Mouse (Mus musculus) neural tube, embryonic 14.5 days (tissue): Measurements from ENCODE around the gene Plpp2. TPM values are rescaled to one million over a fixed set of nuclear protein-coding genes. Genes with fewer than 3 reads are reported as not detected.

Experiments used
- ATAC-seq: fragments of 200-750 bp; cut with Nextera tagmentation; 2 replicates; pipeline ENCODE4 v1.8.0; 2017; ENCODE audit warnings: low read depth, mild to moderate bottlenecking, moderate TSS enrichment, moderate library complexity
- H3K27ac ChIP-seq: fragments of 300-500 bp; sonication (generic); 2 replicates; pipeline ENCODE4 v1.5.1; 2014; ENCODE audit warnings: low read depth, mild to moderate bottlenecking, control low read depth, low read length, moderate library complexity, mixed read lengths
- H3K27me3 ChIP-seq: fragments of 300-500 bp; sonication (generic); 2 replicates; pipeline ENCODE4 v1.6.1; 2014; ENCODE audit warnings: low read length; ENCODE audit not compliant: control insufficient read depth, insufficient read depth
- H3K36me3 ChIP-seq: fragments of 300-500 bp; sonication (generic); 2 replicates; pipeline ENCODE4 v1.6.1; 2014; ENCODE audit warnings: low read length, mixed read lengths; ENCODE audit not compliant: control insufficient read depth, insufficient read depth
- H3K4me1 ChIP-seq: fragments of 300-500 bp; sonication (generic); 2 replicates; pipeline ENCODE4 v1.6.1; 2014; ENCODE audit warnings: low read length; ENCODE audit not compliant: control insufficient read depth, insufficient read depth
- H3K4me2 ChIP-seq: fragments of 300-500 bp; sonication (generic); 2 replicates; pipeline ENCODE4 v1.6.1; 2014; ENCODE audit warnings: mild to moderate bottlenecking, low read depth, low read length, control low read depth
- H3K4me3 ChIP-seq: fragments of 300-500 bp; sonication (generic); 2 replicates; pipeline ENCODE4 v1.5.1; 2014; ENCODE audit warnings: low read depth, low read length, control low read depth, mixed read lengths
- H3K9ac ChIP-seq: fragments of 300-500 bp; sonication (generic); replicated peaks from 2 replicates; pipeline ENCODE4 v1.6.1; 2014; ENCODE audit warnings: low read depth, mild to moderate bottlenecking, control low read depth, low read length, mixed read lengths
- H3K9me3 ChIP-seq: fragments of 300-500 bp; sonication (generic); 2 replicates; pipeline ENCODE4 v1.6.1; 2016; ENCODE audit warnings: low read length; ENCODE audit not compliant: control insufficient read depth
- WGBS: fragments of 180-500 bp; shearing (Covaris S2); extraction: QIAGEN DNeasy Blood & Tissue Kit; methylation state at CpG from one replicate; pipeline ENCODE4 v1.1.7; 2014; 5-methylcytosine and 5-hydroxymethylcytosine counted together
- polyA plus RNA-seq: library from polyadenylated mRNA; unstranded; fragments of >200 nt; fragmentation: Nextera tagmentation; extraction: Ambion mirVana; gene quantifications from 2 replicates; pipeline ENCODE4 v1.2.1, GENCODE M21; 2014

Gene Plpp2
- polyA plus RNA-seq, 1 experiment from 2014 or later = 22.6 TPM

DNA sequence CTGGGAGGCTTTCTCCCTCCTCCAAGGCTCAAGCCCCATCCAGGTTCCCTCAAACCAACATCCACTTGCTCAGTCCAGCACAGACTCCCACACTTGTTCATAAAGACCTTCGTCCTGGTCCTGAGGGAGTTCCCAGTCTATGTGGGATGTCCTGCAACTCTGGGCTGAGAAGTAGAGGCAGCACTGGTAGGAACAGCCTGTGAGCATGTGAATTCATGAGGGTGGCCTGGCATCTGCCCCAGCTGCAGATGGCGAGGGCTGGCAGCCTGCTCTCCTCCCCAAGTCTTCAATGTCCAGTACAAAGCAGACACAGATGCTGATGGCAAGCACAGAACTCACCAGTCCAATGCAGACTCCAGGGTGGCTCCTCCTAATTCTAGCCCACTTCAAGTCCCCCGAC is 4.7 kb upstream of the Plpp2 start:
- no peak overlapping the region for H3K9ac ChIP-seq
- peaks cover 48% of the 10 kb centered on the region for H3K36me3 ChIP-seq
- H3K27me3 ChIP-seq = no peaks in the 10 kb centered on the region
- H3K4me1 ChIP-seq = 0 out of 2 replicates have a peak, but pooled peaks cover 3% of the 10 kb centered on the region
- no peak overlapping the region for H3K4me2 ChIP-seq
- no peaks in the 10 kb centered on the region for H3K9me3 ChIP-seq
- H3K4me3 ChIP-seq = no peak overlapping the region
- no peak for ATAC-seq
- 90% methylated on average over 3 of the region's 3 CpGs for WGBS
- no peak overlapping the region for H3K27ac ChIP-seq

DNA sequence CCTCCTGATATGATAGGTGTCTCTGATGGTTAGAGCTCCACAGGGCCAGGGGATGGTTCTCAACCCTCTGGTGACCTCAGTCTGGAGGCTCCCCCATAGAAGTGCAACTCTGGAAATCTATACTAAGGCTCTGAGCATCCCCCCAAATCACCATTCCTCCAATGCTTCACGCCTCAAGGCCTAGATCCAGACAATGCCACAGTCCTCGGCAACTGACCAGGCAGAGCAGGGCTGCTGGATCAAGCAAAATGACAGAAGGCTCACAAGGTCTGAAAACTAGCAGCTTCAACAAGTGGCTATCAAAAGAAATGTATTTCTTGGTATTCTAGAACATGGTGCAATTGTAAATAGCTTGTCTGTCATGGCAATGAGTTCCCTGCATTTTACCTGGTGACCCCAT is 4.2 kb upstream of the Plpp2 start:
- no peak overlapping the region for H3K9ac ChIP-seq
- WGBS = 88% methylated on average over 2 of the region's 2 CpGs
- H3K4me1 ChIP-seq = 0 out of 2 replicates have a peak, but pooled peaks cover 3% of the 10 kb centered on the region
- no peaks in the 10 kb centered on the region for H3K9me3 ChIP-seq
- no peak for ATAC-seq
- H3K27me3 ChIP-seq = no peaks in the 10 kb centered on the region
- H3K4me3 ChIP-seq = no peak overlapping the region
- peaks cover 43% of the 10 kb centered on the region for H3K36me3 ChIP-seq
- no peak overlapping the region for H3K27ac ChIP-seq
- no peak overlapping the region for H3K4me2 ChIP-seq

DNA sequence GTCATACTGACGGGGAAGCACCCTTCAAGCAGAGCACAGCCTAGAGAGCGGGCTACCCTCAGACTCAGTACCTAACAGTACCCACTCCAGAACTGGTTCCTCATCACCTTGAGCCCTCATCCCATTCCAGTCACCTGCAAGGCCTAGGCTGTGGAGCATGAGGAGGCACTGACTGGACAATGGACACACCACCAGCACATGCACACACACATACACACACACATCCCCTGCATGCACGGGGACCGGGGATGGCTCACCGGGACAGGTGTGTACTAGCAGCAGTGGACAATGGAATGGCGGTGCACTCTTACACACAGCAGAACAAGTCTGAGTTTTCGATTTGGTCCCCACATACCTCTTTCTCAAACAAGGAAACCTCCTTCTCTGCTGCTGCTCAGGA is 3.7 kb upstream of the Plpp2 start:
- no peak for ATAC-seq
- H3K9ac ChIP-seq = no peak overlapping the region
- WGBS = 89% methylated on average over 7 of the region's 7 CpGs

DNA sequence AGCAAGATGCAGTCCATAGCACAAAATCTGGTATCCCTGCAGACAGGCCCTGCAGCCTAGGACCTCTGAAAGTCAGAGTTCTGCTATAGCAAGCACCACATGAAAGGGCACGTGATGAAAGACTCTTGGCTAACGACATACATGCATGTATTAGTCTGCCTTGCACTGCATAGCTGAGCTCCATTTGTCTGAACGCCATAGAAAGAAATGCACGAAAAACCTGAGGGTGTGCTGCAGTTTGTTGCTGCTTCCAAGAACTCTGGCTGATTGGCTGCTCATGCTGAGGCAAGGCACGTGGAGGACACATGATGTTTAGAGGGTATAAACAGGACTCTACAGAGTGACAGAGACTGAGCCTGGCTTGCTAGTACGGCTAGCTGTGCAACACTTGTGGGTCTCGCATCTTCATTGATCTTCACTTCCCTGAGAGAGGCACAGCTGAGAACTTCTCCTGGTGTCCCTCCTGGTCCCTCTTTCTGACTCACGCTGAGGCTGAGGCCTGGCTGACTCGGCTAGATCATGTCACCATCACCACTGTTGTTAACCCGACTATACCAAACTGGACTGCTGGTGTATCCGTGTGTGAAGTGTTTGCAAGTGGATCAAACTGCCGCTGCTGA is 3.0 kb upstream of the Plpp2 start:
- H3K9me3 ChIP-seq = no peaks in the 10 kb centered on the region
- H3K4me1 ChIP-seq = 0 out of 2 replicates have a peak, but pooled peaks cover 3% of the 10 kb centered on the region
- no peak overlapping the region for H3K27ac ChIP-seq
- H3K27me3 ChIP-seq = no peaks in the 10 kb centered on the region
- ATAC-seq = no peak
- no peak overlapping the region for H3K4me2 ChIP-seq
- H3K9ac ChIP-seq = no peak overlapping the region
- H3K4me3 ChIP-seq = no peak overlapping the region
- H3K36me3 ChIP-seq = peaks cover 31% of the 10 kb centered on the region
- WGBS = 75% methylated on average over 12 of the region's 12 CpGs

More for the DNA sequence above, 3.7 kb upstream of the Plpp2 start:
- no peaks in the 10 kb centered on the region for H3K9me3 ChIP-seq
- no peaks in the 10 kb centered on the region for H3K27me3 ChIP-seq
- H3K27ac ChIP-seq = no peak overlapping the region
- H3K4me1 ChIP-seq = 0 out of 2 replicates have a peak, but pooled peaks cover 3% of the 10 kb centered on the region
- H3K4me3 ChIP-seq = no peak overlapping the region
- peaks cover 38% of the 10 kb centered on the region for H3K36me3 ChIP-seq
- H3K4me2 ChIP-seq = no peak overlapping the region

DNA sequence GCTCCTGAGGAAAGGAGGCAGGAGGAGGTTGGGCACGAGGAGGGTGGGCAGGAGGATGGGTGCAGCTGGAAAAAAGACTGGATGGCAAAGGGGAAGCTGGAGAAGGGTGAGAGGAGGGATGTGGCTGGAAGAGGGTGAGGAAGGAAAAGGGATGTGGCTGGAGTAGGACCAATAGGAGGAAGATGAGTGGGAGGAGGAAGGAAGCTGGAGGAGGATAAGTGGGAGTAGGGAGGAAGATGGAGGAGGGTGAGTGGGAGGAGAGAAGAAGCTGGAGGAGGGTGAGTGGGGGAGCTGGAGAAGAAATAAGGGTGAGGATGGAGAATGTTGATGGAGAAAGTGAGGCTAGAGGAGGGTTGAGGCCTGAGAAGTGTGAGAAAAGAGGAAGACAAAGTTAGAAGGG is 1.8 kb upstream of the Plpp2 start:
- 0 out of 2 replicates have a peak, but pooled peaks cover 3% of the 10 kb centered on the region for H3K4me1 ChIP-seq
- peaks cover 20% of the 10 kb centered on the region for H3K36me3 ChIP-seq
- H3K9me3 ChIP-seq = no peaks in the 10 kb centered on the region
- no peak overlapping the region for H3K4me3 ChIP-seq
- H3K27ac ChIP-seq = no peak overlapping the region
- no peak overlapping the region for H3K9ac ChIP-seq
- ATAC-seq = no peak
- 61% methylated on average over 1 of the region's 1 CpGs for WGBS
- H3K4me2 ChIP-seq = no peak overlapping the region
- H3K27me3 ChIP-seq = no peaks in the 10 kb centered on the region

DNA sequence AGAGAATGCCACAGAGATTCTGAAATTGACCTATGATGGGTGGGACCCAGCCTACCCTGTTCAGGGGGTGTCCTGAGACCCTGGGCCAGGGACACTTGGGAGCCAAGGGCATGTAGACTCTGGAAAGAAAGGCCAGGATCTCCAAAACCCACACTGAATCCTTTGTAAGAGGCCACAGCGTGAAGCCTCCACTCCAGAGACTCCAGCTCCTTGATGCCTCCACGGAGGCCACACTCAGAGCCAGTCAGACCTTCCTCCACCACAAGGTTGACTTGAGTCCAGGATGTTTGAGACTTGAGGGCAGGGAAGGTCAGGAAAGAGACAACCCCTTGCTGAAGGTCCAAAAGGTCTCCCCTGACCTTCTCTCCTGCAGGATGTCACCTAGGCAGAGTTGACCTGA is 830 bp upstream of the Plpp2 start:
- 85% methylated on average over 2 of the region's 2 CpGs for WGBS
- Histone ChIP-seq H3K27ac (no peak overlapping the region), H3K4me2 (no peak overlapping the region), H3K27me3 (no peaks in the 10 kb centered on the region), H3K36me3 (peaks cover 12% of the 10 kb centered on the region; the same call in 1 of the 2 replicates), H3K9me3 (no peaks in the 10 kb centered on the region), H3K9ac (no peak overlapping the region), H3K4me3 (no peak overlapping the region), H3K4me1 (0 out of 2 replicates have a peak, but pooled peaks cover 3% of the 10 kb centered on the region)
- ATAC-seq = no peak

DNA sequence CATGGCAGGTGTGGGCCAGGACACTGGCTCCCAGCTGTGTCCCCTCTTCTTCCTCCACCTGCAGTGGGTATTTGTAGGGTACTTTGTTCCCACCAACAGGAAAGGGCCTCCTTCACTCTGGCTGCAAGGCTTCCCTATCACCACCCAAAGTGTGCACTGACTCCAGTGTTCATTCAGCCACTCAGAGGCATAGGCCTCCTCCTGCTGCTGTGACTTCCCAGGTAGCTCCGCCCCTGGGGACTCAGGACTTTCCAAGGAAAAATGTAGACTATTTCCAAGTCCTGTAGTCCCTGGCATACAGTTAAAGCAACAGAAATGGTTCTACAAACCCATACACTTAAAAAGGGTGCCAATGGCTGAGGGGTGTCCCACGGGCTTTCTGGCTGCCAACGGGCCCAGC is 918 bp downstream of the Plpp2 start:
- Histone ChIP-seq H3K27me3 (no peaks in the 10 kb centered on the region), H3K9ac (peak overlapping the region; percentile 61; the same call in 1 of the 2 replicates), H3K36me3 (no peaks in the 10 kb centered on the region), H3K9me3 (no peaks in the 10 kb centered on the region), H3K27ac (no peak overlapping the region), H3K4me2 (peak overlapping the region; percentile 92), H3K4me3 (peak overlapping the region; percentile 49), H3K4me1 (0 out of 2 replicates have a peak, but pooled peaks cover 3% of the 10 kb centered on the region)
- ATAC-seq = peak; percentile 33; the same call in 1 of the 2 replicates
- 40% methylated on average over 3 of the region's 3 CpGs for WGBS

DNA sequence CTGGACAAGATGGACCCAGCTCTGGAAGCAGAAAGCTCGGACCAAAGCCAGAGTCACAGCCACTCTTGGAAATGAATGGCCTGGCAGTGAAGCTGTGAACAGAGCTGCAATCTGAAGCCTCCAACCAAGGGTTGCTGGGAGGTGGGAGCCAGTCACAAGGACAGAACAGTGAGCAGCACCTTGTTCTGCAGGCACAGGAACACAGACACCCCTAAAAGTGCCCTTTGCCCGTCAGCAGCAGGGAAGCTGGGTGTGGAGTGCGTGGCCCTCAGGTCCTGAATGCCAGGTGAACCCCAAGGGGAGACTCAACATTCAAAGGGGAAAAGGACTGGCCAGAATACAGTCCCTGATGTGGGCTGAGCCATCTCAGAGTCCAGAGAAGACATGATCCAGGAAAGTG is 2.0 kb downstream of the Plpp2 start:
- Histone ChIP-seq H3K9ac (no peak overlapping the region), H3K36me3 (no peaks in the 10 kb centered on the region), H3K4me2 (no peak overlapping the region), H3K4me1 (0 out of 2 replicates have a peak, but pooled peaks cover 3% of the 10 kb centered on the region), H3K9me3 (no peaks in the 10 kb centered on the region), H3K4me3 (no peak overlapping the region), H3K27me3 (no peaks in the 10 kb centered on the region), H3K27ac (no peak overlapping the region)
- ATAC-seq = no peak
- 90% methylated on average over 3 of the region's 3 CpGs for WGBS

DNA sequence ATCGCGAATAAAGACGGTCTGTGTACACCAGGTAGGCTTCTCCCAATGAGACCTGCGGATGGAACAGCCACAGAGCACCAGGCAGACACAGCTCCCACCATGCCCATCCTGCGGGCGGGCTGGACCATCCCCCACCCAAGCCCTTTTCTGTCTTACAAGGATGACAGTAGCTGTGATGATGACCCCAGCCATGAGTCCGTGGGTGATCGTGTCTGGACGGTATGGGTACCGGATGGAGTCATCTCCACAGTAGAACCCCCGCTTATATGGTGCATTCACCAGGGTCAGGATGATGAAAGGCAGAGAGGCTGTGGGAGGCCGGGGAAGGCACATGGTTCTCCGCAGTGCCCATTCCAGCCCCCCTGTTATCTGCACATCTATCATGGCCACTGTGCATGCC is 2.9 kb downstream of the Plpp2 start:
- Histone ChIP-seq H3K4me2 (no peak overlapping the region), H3K4me3 (no peak overlapping the region), H3K9ac (no peak overlapping the region), H3K27me3 (no peaks in the 10 kb centered on the region), H3K9me3 (no peaks in the 10 kb centered on the region), H3K27ac (no peak overlapping the region), H3K36me3 (no peaks in the 10 kb centered on the region), H3K4me1 (0 out of 2 replicates have a peak, but pooled peaks cover 3% of the 10 kb centered on the region)
- no peak for ATAC-seq
- WGBS = 94% methylated on average over 13 of the region's 13 CpGs
